Mouse (Mus musculus): ENCODE data around the gene Foxp1.

Foxp1 gene

DNA sequence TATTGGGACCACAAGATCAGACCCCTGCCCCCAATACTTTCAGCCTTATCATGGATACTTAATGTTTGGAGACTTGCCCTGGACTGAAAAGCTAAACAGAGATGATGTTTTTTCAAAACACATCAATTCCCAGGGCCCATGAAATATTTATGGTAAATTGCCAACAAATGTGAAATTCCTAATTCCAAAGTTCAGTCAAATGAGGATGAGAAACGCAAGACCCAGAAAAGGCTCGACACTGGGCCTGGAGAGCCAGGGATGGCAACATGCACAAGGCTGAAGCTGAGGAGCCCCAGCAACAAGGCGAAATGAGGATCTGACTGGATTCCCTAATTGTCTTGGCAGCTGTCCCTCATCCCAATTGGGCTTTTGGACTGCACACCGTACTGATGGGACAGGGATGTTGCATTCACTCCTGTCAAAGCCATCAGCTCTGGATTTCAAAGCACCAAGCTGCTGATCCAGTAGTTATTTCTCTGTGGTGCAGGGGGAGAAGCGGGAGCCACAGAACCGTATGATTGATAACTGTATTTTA, 294.1 kb downstream of the Foxp1 start:
- CTCF ChIA-PET = interaction anchor here (0.7 kb wide), 1 partner anchor 12 kb away, joined by 3 read pairs; no protein-coding TSS in a partner anchor

DNA sequence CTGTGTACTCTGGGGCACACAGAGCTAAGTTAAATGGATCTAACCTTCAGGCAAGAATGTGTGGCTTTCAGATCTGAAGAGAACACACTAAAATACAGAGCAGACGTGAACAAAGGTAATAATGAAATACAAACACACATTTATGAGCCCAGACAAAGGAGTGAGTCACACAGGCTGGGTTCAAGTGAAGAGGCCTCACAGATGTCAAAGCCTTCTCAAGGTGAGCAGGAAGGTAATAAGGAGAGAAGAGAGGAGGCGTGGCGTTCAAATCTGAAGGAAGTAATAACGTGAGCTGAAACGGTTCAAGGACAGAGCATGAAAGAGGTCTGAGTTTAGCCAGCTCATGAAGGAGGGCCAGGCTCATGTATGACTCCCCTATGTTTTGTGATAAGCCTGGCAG, 301.4 kb downstream of the Foxp1 start:
- CTCF ChIA-PET = no interaction called here

DNA sequence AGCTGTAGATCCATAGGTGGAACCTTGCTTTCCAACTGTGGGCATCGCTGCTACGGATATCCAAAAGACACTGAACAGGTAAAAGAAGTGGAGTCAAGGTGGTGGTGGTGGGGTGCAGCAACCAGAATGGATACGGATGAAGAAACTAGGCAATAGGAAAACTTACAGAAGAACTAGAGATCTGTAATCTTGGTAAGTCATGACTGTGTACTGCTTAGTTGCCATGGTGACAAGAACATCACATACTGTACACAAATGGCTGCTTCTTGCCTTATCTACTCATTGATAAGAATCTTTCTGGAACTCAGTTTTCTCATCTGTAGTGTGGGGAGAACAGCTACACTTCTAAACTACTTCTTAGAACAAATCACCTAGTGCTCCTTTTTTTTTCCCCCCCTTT, 302.0 kb downstream of the Foxp1 start:
- CTCF ChIA-PET = no interaction called here

DNA sequence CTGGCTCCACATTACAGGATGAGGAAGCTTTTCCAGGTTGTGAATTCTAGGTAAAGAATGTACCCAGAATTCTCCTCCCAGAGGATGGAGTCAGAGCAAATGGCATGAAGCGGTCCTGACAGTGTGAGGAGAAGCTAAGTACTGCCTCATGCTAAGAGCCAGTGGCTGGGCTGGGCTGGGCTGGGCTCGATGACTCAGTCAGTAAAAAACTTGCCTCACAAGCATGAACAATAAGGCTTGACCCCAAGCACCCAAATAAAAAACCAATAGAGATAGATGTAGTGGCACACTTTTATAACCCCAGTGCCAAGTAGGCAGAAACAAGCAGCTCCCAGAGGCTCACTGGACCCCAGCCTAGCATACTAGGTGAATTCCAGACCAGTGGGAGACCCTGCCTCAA, 304.7 kb downstream of the Foxp1 start:
- CTCF ChIA-PET = interaction anchor here (0.7 kb wide), 1 partner anchor 19 kb away, joined by 9 read pairs; no protein-coding TSS in a partner anchor

DNA sequence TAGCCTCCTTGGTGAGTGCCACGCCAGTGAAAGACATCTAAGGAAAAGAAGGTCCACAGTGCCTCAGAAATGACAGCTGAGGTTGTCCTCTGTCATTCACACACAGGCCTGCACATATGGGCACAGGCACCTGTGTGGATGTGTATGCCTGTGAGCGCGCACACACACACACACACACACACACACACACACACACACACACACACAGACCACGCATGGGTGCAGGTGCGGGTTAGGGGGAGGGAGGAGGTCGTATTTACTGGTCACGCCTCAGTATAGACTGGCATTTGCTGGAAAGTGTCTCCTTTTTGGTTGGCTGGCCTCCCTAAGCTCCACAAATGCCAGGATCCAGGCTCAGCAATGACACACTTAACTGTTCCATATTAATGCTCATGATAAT, 305.4 kb downstream of the Foxp1 start:
- CTCF ChIA-PET = interaction anchor here (0.6 to 0.7 kb wide), 2 partner anchors 11 to 18 kb away, joined by 3 to 9 read pairs; no protein-coding TSS in a partner anchor

DNA sequence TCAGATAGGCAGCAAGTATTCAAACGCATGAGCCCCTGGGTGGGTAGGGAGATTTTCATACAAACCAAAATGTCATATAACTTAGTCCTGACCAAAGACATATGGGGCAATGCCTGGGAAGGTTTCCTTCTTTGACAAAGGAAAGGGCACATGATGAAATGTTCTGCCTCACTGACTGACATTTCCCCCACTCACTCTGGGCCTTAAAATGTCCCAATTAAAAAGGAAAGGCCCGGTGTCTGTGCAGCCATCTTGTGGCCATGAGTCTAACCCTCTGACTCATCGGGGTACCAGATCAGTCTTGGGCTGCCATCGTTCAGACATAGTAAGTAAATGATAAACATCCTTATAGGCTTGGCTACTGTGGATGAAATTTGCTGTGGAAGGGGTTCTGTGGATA, 310.1 kb downstream of the Foxp1 start:
- CTCF ChIA-PET = no interaction called here

DNA sequence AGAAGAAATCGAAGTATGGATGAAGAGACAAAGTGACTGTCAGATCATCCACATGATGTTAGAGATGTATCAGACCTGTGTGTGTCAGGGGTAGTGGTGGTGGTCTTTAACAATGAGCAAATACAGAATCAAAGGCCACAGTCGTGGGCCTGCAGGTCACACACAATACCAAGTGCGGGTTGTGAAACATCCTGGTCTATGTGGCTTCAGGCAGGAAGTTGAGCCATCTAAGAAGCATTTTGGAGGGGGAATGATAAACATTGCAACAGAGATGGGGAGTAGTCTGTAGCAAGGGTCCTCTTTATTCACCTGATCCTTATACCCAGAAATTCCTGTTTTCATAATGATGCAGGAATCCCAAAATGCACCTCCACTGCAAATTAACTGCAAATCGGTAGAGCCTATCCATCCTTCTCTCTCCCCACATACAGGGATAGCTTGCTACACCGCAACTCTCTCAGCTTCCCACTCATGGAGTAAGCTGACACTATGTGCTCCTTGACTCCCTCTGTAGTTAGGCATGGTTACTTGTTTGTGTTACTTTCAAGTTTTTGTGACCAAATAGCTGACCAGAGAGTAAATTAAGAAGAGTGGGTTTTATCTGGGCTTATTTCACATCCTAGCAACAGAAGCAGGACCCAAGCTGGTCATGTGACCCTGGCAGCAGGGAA, 310.7 kb downstream of the Foxp1 start:
- CTCF ChIA-PET = no interaction called here

DNA sequence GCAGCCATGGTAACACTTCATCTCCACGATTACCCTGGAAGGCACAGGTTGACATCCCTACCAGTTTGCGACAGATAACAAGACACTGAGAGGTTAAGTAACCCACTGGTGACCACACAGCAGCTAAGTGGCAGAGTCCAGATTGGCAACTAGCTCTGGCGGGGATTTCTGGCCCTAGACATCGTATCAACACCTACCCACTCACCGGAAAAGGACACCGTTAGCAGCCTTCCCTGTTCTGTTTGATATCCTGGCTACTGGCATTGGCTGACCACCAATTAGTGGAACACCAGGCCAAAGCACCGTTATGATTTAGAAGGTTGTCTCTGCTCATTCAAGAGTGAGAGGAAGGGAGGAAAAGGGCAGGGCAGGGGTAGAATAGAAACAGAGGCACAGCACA, 312.4 kb downstream of the Foxp1 start:
- CTCF ChIA-PET = no interaction called here

DNA sequence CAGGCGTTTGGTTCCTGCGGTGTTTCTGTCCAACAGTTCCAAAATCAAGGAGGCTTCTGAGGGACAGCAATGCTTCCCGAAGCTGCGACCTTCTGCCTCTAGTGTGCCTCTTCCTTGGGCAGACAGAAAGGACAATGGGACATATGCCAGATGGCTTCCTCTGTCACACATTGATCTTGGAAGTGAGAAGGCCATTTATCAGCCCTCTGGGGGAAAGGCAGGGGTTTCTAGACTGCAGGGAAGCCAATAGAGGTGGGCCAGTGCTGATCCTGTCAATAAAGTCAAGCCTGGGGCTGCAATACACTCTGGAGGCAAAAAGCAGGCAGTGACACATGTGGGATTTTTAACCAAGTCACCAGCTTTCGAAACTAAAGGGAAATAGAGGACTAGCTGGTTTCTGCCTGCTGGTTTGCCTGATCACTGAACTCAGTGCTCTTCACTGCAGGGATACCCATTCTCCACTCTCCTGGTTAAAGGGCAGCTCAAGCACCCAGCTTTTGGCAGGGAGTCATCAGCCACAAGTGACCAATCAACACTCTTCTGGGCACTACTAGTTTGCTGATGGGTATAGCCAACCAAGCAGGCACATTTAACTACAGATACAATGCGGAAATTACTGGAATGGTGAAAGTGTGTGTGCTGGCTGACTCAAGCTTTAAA, 315.2 kb downstream of the Foxp1 start:
- CTCF ChIA-PET = interaction anchor here (0.6 kb wide), 1 partner anchor 240 kb away, joined by 3 read pairs; no protein-coding TSS in a partner anchor

DNA sequence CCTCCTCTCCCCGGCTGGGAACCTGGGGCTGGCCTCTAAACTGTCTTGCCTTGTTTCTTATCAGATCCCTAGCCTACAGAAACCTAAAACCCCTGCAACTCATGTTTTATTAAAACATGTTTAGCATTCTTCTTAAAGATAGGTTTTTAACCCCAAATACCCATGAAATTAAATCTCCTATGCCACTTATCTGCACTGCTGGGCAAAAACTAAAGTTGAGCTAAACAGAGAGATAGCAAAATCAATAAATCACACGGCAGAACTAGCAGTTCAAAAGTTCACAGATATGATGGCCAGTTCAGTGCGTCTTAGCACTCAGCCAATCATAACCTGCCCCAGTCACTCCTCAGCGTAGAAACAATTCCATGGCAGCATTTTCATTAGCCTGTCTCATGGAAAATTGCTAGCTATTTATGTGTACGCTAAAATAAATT, 316.1 kb downstream of the Foxp1 start:
- CTCF ChIA-PET = interaction anchor here (0.6 kb wide), 1 partner anchor 20 kb away, joined by 3 read pairs; no protein-coding TSS in a partner anchor

DNA sequence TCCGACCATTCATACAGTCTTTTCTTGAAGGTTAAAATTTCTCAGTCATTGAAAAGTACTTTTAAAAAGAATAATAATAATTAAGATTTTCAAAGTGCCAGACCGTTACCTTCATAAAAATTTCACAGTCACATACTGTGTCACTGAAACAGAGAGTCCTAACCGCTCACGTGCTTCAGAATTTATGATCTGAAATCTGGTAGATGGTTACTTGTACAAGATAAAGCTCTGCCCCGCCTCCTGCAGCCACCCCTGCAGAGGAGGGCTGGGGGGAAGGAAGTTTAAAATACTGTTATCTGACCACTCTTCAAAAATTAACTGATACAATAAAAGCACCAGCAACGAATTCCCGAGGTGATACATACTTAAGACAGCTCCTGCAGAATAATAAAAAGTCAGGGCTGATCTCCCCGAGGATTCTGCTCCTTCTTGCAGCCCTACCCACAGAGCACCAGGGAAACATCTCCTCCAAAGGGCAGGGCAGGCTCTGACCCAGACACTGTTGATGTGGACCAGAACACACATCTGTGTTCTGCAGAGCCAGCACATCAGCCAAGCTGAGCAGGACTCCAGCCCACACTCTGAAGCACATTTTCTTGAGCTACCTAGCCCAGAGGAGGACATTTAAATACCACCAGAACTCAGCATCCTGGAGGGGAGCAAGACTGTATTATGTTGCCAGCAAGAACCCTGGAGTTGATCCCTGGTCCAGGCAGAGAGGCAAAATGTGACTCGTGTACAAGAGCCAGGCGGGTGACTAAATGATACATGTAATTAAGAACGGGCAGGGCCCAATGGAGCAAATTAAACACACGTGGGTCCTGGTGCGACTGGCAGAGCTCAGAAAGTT, 316.7 kb downstream of the Foxp1 start:
- CTCF ChIA-PET = interaction anchor here (0.6 kb wide), 1 partner anchor 20 kb away, joined by 3 read pairs; no protein-coding TSS in a partner anchor

DNA sequence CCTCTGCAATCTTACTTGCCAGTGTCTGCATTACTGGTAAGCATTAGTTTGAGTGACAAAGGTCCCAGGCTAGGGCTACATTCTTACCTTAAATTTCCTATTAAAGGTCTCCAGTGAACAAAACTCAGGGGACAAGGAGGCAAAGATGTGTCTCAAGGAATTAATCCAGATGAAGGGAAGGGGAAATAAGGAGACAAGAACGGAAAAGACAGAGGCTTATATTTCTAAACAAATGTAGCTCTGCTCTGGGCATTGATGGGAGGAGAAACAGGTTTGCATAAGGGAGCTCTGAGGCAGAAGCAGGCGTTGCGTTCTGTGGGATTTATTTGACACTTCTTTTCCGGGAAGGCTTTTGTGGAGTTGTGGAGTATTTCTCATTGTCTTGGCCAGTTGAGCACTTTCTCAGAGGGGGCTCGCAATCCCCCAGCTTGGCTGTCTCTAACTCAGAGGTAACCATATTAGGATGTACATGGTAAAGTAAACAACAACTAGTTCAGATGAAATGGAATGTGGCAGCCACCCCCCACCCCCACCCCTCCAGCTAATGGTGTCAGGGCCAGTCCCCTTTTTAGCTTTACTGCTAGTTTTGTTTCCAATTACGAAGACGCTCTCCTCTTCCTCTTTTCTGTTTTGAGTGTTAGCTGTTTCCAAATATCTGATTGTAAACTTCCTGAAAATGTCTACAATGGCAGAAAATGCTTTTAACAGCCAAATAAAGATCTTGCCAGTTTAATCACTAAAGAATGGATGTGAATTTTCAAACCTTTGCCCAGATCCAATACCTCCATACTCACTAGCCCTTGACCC, 317.5 kb downstream of the Foxp1 start:
- CTCF ChIA-PET = no interaction called here

DNA sequence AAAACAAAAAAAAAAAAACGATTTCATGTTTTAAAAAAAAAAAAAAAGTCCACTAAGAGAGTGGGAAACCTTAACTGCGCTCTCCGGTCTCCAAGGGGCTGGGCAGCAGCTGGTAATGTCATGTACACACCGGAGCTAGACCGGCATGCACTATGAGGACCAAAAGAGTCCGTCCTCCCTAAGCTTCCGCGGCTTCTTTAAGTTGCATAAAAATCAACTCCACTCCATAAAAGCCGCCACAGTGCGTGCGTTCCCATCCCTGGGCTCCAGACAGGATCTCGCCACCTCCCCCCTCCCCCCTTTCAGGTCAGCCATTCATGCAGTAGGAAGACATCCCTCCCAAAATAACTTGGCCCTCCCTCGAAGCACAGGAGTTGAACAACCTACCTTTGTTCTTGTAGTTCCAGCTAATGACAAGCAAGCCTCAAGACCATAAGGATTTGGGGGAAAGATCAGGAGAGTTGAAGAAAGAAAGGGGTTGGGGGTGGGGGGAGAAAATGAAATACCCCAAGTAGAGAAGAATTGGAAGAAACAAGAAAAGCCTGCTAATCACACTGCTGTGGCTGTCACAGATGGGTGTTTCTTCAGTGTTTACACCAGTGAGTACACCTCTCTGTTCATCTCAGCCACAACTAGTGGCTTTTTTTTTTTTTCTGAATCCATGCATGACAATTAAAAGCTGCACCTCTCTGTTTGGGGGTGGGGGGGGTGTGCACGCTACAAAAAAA, 318.3 kb downstream of the Foxp1 start:
- CTCF ChIA-PET = interaction anchor here (0.6 to 0.7 kb wide), 2 partner anchors 69 to 117 kb away, joined by 3 read pairs; no protein-coding TSS in a partner anchor

DNA sequence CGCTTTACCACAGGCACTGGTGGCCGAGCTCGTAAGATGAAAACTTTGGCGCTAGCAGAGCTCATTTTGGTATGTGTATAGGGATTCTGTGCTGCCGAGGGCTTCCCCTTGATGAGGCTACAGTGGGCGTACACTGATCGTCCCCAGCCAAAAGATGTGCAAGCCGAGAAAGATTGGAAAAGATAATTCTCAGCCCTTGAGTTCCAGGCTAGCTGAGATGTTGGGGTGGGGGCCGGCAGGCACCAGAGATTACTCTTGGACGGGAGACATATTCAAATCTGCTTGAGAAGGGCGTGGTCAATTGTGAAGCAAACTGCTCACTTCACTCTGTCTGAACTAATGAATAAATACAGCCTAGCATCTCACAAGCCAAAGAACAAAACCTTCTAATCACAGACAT, 319.3 kb downstream of the Foxp1 start:
- CTCF ChIA-PET = interaction anchor here (0.6 kb wide), 1 partner anchor 48 kb away, joined by 3 read pairs; no protein-coding TSS in a partner anchor

DNA sequence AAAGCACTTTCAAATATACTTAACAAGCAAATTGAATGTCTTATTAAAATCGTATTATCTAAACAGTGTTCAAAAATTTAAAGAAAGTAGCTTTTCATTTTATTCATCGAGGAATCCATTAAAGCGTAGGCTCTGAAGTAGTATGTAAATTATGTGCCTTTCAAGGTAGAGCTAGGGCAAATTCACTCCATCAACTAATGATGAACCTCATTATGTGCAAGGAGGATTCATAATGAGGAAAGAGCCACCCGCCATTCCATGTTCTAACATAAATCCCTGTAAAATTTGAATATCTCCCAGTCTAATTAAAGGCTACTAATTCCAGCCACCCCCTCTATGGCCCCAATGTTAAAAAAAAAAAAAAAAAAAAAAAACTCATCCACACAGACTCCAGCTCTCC, 319.7 kb downstream of the Foxp1 start:
- CTCF ChIA-PET = interaction anchor here (0.6 kb wide), 1 partner anchor 48 kb away, joined by 3 read pairs; no protein-coding TSS in a partner anchor

DNA sequence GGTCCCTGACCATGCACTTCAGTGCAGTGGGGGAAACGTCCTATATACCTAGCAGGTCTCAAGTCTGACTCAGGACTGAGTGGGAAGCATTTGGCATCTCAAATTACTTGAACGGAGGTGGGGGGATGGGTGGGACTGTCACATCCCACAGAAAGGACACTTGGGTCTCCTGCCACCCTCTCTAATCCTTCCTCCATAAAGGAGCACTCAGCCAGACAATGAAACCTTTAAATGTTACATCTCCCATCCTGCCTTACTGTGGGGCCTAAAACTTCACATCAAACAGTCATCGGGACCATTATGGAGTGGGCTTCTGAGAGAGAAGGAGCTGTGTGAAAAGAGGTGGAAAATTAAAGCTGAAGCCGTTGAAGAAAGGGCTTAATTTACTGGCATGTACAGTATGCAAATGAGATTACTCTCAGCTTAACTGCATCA, 321.2 kb downstream of the Foxp1 start:
- CTCF ChIA-PET = no interaction called here

DNA sequence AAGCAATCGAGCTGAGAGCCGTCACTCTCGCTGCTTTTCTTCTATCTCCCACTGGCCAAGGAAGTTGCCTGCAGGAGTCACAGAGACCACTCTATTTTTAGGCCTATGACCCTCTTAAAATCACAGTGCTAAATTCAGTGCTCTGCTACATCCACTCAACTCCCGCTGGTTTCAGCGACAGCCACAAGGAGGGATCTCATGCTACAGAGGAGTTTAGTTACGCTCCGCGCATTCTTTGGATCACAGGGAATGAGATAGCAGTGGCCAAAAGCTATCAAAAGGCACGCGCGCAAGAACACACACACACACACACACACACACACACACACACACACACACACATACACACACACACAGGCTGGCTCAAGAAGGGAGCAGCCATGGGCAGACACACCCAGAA, 321.9 kb downstream of the Foxp1 start:
- CTCF ChIA-PET = no interaction called here

DNA sequence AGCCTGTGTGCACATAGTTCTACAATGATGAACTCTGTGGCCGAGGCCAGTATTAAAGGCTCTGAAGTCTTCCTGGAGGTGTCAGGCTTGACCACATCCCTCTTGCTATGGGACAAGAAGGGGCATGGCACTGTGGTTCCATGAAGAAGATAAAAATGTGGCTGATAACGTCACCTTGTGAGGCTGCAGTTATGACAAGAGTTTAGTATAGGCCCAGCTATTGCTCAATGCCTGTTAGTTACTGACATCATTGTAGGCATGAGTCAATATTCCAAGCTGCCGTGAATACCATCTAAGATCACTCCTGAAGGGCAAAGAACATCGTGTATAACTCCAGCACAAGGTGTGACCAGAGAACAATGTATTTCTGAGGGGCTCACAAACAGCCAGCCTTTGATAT, 323.2 kb downstream of the Foxp1 start:
- CTCF ChIA-PET = no interaction called here

DNA sequence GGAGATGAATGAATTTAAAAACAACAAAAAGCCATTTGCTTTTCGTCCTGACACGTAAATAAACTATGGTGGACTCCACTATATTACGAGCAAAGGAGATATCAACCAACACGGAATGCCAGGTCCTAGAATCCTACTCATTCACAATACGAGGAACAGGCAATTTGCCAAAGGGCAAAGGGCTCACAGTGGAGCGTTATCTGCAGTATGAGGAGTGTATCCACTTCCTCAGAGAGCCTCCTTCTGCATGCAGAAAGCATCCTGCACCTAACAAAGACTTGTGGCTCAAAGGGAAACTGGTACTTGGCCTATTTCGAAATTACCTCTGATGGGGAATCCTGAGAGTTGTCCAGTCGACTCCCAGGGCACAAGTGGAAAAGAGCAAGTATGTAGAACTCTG, 328.8 kb downstream of the Foxp1 start:
- CTCF ChIA-PET = interaction anchor here (0.6 kb wide), 1 partner anchor 152 kb away, joined by 4 read pairs; no protein-coding TSS in a partner anchor

DNA sequence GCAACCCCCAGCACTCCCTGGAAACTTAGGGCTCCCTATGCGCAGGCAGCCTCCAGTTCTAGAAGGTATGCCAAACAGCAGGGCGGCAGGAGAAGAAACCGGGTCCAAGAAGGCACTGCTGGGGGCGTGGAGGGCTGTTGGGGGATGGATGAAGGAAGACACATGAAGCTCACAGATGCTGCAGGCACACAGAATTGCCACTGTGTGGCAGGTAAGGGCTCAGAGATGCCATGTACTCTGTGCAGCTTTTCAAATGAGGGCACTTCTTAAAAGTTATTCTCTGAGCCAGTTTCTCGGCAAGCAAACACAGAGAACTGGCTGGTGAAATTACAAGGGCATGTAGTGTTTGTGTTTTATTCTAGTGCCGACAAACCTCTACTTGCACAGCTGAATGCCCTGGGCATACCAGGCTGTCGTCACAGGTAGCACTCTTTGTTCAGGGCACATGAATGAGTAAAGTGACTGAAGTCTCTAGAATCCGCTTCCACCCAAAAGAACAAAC, 330.8 kb downstream of the Foxp1 start:
- CTCF ChIA-PET = interaction anchor here (0.7 to 0.9 kb wide), 2 partner anchors 9 to 142 kb away, joined by 3 to 4 read pairs; no protein-coding TSS in a partner anchor
